Mouse (Mus musculus) liver, adult 2 months (tissue): ENCODE measurements around the gene S1pr3. TPM values are rescaled to one million over a fixed set of nuclear protein-coding genes. Genes with fewer than 3 reads are reported as not detected.

ENCODE experiments used
- DNase-seq: peaks from one replicate; pipeline ENCODE4 v3.0.0-alpha.2; 2011; ENCODE audit warnings: low read depth, low spot score; ENCODE audit errors: extremely low read depth
- H3K27ac ChIP-seq: fragments of 200-500 bp; replicated peaks from 2 replicates; pipeline ENCODE4 v1.5.1; 2012; ENCODE audit warnings: low read depth, mild to moderate bottlenecking, control low read depth, inconsistent platforms, low read length; ENCODE audit not compliant: insufficient read depth
- H3K27me3 ChIP-seq: fragments of 200-500 bp; 2 replicates; pipeline ENCODE4 v1.6.1; 2012; ENCODE audit warnings: mild to moderate bottlenecking, moderate library complexity, low read length, inconsistent platforms; ENCODE audit not compliant: control insufficient read depth, insufficient read depth
- H3K36me3 ChIP-seq: fragments of 200-500 bp; 2 replicates; pipeline ENCODE4 v1.6.1; 2012; ENCODE audit warnings: low read length, inconsistent platforms; ENCODE audit not compliant: control insufficient read depth, insufficient read depth
- H3K4me1 ChIP-seq: fragments of 200-500 bp; 2 replicates; pipeline ENCODE4 v1.6.1; 2011; ENCODE audit warnings: low read length; ENCODE audit not compliant: control insufficient read depth, insufficient read depth
- H3K4me3 ChIP-seq: fragments of 200-500 bp; 2 replicates; pipeline ENCODE4 v1.5.1; 2011; ENCODE audit warnings: low read depth, mild to moderate bottlenecking, control low read depth, low read length, moderate library complexity; ENCODE audit not compliant: insufficient read depth
- H3K79me2 ChIP-seq: fragments of 200-500 bp; 2 replicates; pipeline ENCODE4 v1.6.1; 2012; ENCODE audit warnings: inconsistent platforms, mild to moderate bottlenecking, low read length, moderate library complexity; ENCODE audit not compliant: control insufficient read depth, insufficient read depth
- H3K9ac ChIP-seq: fragments of 200-500 bp; 2 replicates; pipeline ENCODE4 v1.6.1; 2012; ENCODE audit warnings: low read depth, mild to moderate bottlenecking, control low read depth, inconsistent platforms, low read length
- CTCF ChIP-seq: fragments of 200-500 bp; IDR thresholded peaks from 2 replicates; pipeline ENCODE4 v1.5.1; 2011; ENCODE audit warnings: low read depth, low read length, control low read depth
- POLR2A ChIP-seq: fragments of 200-500 bp; IDR thresholded peaks from 2 replicates; pipeline ENCODE4 v1.6.1; 2011; ENCODE audit warnings: low read length, control low read depth; ENCODE audit not compliant: insufficient read depth; ENCODE audit errors: extremely low read depth
- WGBS: fragments of 180-500 bp; shearing (Covaris S2); methylation state at CpG from one replicate; pipeline ENCODE4 v1.1.7; 2018; 5-methylcytosine and 5-hydroxymethylcytosine counted together
- polyA plus RNA-seq: library from polyadenylated mRNA; depleted of rRNA; stranded (reverse); fragments of >200 nt; gene quantifications from 2 replicates; pipeline ENCODE4 v1.2.3, GENCODE M21; 2012
- total RNA-seq: library from RNA; depleted of rRNA; stranded (reverse); fragments of >200 nt; gene quantifications from 2 replicates; pipeline ENCODE4 v1.2.3, GENCODE M21; 2014

S1pr3 gene
- total and polyA plus RNA-seq, 2 experiments: 0.83 to 1.6 TPM

DNA sequence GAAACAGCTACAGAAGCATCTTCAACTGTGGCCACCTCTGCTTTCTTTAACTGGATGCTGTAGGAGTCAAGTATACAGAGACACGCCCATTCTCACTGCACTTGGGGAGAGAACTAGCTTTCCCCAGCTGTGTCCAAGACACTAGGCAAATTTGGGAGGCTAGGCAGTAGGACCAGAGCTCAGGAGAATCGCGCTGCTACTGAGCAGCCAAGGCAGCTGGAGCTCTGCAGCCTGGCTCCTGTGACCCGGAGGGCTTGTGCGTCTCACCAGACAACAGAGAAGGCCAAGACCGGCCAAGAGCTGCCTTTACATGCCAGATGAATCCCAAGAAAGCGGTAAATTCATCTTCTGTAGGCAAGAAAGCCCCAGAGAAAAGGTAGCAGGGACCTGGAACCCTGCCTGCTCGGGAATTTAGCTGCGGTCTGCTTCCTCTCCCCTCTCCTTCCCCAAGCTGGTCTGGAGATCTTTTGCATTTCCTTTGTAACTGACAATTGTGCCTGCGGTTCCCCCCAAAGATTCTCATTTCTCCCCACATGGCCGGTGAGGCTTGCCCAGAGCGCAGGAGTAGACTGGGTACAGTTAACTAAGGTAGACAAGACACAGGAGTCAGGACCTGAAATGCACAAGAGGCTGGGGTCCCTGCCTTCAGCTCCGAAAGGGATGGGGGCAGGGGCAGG, 760 bp upstream of the S1pr3 start:
- 0 out of 2 replicates have a peak, but pooled peaks cover 6% of the 10 kb centered on the region for H3K27me3 ChIP-seq
- no peak overlapping the region for H3K9ac ChIP-seq
- no peak for TF ChIP-seq CTCF
- TF ChIP-seq POLR2A: no peak
- H3K4me3 ChIP-seq: no peak overlapping the region
- H3K79me2 ChIP-seq: no peaks in the 10 kb centered on the region
- no peaks in the 10 kb centered on the region for H3K4me1 ChIP-seq
- H3K36me3 ChIP-seq: no peaks in the 10 kb centered on the region
- DNase-seq: no peak
- no peak overlapping the region for H3K27ac ChIP-seq
- WGBS: 62% methylated on average over 13 of the region's 13 CpGs

DNA sequence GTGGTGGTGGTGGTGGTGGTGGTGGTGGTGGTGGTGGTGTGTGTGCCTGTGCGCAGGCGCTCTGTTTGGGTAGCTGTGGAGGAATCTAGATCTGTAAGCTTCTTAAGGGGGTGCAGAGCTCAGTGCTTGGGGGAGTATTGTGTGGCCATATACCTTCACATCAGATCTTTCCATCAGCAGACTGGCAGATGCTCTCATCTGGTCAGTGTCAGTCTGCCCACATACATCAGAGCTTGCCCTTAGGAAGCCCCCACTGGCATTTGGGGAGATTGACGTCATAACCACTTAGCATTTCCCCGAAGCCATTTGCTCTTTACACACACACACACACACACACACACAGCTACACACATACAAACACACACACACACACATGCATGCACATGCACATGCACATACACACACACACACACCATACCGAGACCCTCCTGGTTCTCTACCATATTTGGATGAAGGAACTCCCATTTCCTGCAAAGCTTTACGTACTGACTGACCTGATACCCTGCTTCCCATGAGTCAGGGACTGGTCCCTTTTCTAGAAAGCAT, 1.6 kb downstream of the S1pr3 start:
- H3K27ac ChIP-seq: no peak overlapping the region
- 0 out of 2 replicates have a peak, but pooled peaks cover 6% of the 10 kb centered on the region for H3K27me3 ChIP-seq
- no peaks in the 10 kb centered on the region for H3K36me3 ChIP-seq
- no peak for DNase-seq
- 80% methylated on average over 6 of the region's 6 CpGs for WGBS
- no peak for TF ChIP-seq CTCF
- no peak for TF ChIP-seq POLR2A
- no peak overlapping the region for H3K9ac ChIP-seq
- no peaks in the 10 kb centered on the region for H3K4me1 ChIP-seq
- no peak overlapping the region for H3K4me3 ChIP-seq
- H3K79me2 ChIP-seq: no peaks in the 10 kb centered on the region

DNA sequence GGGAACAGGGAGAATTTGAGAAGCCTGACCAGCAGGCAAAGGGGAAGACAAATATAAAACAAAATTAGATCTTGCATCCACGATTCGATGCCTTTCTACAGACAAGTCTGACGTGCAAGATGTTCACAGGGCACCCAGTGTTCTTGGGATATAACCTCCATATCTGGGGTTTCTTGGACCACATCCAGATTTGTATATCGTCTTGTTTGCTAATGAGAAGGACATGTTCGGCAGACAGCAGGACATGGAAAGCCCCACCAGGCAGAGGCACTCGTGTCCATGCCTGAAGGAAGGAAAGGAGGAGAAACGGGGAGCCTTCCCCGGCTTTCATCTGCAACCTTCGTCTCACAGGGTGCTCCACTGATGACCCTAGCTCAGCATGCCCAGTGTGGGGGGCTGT, 2.8 kb downstream of the S1pr3 start:
- no peaks in the 10 kb centered on the region for H3K36me3 ChIP-seq
- 0 out of 2 replicates have a peak, but pooled peaks cover 6% of the 10 kb centered on the region for H3K27me3 ChIP-seq
- TF ChIP-seq CTCF (no peak), POLR2A (no peak)
- no peak overlapping the region for H3K27ac ChIP-seq
- H3K4me3 ChIP-seq: no peak overlapping the region
- H3K9ac ChIP-seq: no peak overlapping the region; the same call in 1 of the 2 replicates
- no peaks in the 10 kb centered on the region for H3K4me1 ChIP-seq
- 69% methylated on average over 9 of the region's 9 CpGs for WGBS
- no peak for DNase-seq
- no peaks in the 10 kb centered on the region for H3K79me2 ChIP-seq

DNA sequence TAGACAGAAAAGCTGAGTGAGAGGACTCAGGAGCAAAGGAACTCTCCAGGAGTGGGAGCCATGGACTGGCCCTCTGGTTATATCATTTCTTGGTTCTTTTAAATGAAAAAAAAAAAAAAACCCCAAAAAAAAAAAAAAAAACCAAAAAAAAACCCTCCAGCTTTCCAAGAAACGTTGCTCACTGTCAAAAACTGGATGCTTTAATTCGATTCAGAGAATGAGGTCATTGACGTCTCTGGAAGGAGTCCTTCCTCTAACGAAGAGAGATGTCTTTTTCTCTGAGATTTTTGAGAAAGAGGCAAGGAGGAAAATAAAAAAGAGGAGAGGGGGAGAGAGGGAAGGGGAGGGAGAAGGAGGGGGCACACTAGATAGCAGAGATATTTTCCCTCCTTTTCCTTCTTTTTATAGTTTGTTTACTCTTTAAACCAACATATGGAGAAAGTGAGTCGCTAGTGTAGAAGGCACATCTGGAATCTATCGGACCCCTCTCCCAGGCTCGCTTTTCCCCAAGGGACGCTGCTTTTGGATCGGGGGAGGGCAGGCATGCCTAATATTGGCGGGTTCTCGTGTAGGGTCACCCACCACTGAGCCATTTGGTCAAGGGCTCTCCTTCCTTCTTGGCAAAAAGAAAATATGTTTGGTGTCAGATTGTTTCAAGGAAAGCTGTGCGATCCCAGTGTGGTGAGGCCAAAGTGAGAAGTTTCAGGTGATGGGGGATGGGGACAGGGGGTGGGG, 3.4 kb downstream of the S1pr3 start:
- Histone ChIP-seq H3K4me1 (no peaks in the 10 kb centered on the region), H3K27ac (no peak overlapping the region), H3K4me3 (no peak overlapping the region), H3K27me3 (0 out of 2 replicates have a peak, but pooled peaks cover 6% of the 10 kb centered on the region), H3K79me2 (no peaks in the 10 kb centered on the region), H3K9ac (no peak overlapping the region; the same call in 1 of the 2 replicates), H3K36me3 (no peaks in the 10 kb centered on the region)
- WGBS: 65% methylated on average over 12 of the region's 12 CpGs
- DNase-seq: no peak
- TF ChIP-seq CTCF (no peak), POLR2A (no peak)

DNA sequence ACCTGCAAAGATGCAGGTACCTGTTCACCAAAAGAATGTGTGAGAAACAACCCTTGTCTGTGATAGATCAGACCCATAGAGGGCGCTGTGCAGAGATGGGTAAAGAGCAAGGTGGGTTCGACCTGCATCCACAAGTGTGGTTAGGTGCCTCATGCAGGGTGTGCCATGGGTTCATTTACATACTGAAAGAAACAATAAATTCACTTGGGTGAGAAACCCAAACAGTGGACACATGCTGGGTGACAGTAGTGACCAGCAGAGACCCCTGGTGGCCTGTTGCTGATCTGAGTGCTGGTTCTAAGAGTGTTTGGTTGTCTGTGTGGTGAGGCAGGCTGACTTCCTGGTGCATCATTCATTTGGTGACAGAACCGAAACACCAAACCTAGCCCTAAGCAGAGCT, 5.0 kb downstream of the S1pr3 start:
- 65% methylated on average over 3 of the region's 3 CpGs for WGBS
- Histone ChIP-seq H3K36me3 (no peaks in the 10 kb centered on the region), H3K27me3 (0 out of 2 replicates have a peak, but pooled peaks cover 3% of the 10 kb centered on the region), H3K4me3 (no peak overlapping the region), H3K9ac (no peak overlapping the region), H3K4me1 (peaks cover 3% of the 10 kb centered on the region; the same call in 1 of the 2 replicates), H3K79me2 (no peaks in the 10 kb centered on the region), H3K27ac (no peak overlapping the region)
- DNase-seq: no peak
- peak; percentile 55 for TF ChIP-seq CTCF
- TF ChIP-seq POLR2A: no peak
